Mouse (Mus musculus) heart, adult 9 months (tissue): Measurements from ENCODE around the gene Klhl21.

Experiments
- DNase-seq, 2 experiments: peaks; one replicate each; pipeline ENCODE4 v3.0.0; 2022; ENCODE audit warnings: low spot score in 2 of 2

Klhl21 gene

GRCm38 (mm10) chr4:151995371-151996172, 13.0 kb upstream of the Klhl21 start:
- no peak for DNase-seq

DNA sequence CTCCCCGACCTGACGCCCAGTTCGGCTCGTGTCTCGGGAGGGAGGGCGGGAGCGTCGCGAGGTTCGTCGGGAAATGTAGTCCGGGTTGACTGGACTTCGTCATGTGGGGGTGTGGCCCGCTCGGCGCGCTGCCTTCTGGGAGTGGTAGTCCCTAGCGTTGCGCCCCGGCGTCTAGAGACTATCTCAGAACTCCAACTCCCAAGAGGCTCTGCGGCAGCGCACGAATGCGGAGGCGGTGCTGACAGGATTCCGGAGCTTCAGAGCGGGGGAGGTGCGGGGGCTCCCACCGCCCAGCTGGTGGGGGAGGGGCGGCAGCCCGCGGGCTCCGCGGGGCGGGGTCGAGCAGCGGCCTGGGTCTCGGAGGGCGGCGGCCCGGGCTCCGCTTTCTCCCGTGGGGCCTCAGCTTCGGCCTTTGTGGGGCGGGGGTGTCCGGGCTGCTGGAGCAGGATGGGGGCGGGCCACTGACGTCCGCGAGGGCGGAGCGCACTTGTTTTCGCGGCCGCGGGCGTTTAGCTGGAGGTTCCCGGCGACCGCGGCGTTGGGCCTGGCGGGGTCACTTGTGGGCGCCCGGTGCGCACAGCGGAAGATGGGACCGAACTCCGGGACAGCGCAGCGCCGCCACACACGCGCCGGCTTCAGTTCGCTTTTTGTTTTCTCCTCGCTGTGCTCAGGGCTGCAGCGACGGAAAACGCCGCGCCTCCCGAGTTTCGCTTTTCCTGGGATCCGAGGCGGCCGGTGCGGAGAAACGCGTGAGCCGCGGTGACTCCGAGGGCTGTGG, 12.2 kb upstream of the Klhl21 start, which contains the start of gene Phf13:
Gene Phf13 (minus strand): TSS at position 86 of the 778 bp plus-strand sequence.
- DNase-seq = peak; percentile 96 to 99

DNA sequence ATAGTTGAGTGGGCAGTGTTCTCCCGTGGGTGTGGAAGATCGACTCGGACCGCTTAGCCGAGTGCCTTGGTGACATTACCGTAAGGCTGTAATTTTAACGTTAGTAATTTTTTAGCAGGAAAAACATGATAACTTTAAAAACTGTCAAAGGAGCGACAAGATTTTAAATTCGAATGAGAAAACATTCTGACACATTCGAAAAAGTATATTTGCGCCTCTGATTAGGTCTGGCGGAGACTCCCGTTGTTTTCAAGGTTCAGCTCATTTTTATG, 11.7 kb upstream of the Klhl21 start:
- no peak for DNase-seq

- DNase-seq = no peak
Measured at GRCm38 (mm10) chr4:151997701-151998100, 10.9 kb upstream of the Klhl21 start.

GRCm38 (mm10) chr4:151999481-151999880, 9.1 kb upstream of the Klhl21 start:
- no peak for DNase-seq

DNA sequence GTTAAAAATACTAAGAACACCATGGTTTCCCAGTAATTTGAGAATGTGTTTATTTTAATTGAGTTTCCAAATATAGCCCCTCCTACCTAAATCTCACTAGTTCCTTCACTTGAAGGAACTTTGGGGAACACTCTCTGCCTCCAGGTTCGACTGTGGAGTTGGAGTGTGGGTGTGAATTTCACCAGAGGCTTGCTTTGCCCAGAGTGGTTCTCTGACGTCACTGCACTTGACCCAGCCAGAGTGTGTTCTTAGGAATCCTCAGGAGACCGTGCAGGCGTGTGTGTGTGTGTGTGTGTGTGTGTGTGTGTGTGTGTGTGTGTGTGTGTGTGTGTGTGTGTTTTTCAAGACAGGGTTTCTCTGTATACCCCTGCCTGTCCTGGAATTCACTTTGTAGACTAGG, 7.7 kb upstream of the Klhl21 start:
- no peak for DNase-seq

- no peak for DNase-seq
Measured at GRCm38 (mm10) chr4:152001335-152001734, 7.3 kb upstream of the Klhl21 start.

- no peak for DNase-seq
Measured at GRCm38 (mm10) chr4:152002063-152002462, 6.5 kb upstream of the Klhl21 start.

GRCm38 (mm10) chr4:152006137-152006536, 2.5 kb upstream of the Klhl21 start:
- DNase-seq = no peak

- DNase-seq = no peak
Measured at GRCm38 (mm10) chr4:152006812-152007211, 1.8 kb upstream of the Klhl21 start.

GRCm38 (mm10) chr4:152007481-152008147, 989 bp upstream of the Klhl21 start:
- DNase-seq = peak; percentile 46 to 54

DNA sequence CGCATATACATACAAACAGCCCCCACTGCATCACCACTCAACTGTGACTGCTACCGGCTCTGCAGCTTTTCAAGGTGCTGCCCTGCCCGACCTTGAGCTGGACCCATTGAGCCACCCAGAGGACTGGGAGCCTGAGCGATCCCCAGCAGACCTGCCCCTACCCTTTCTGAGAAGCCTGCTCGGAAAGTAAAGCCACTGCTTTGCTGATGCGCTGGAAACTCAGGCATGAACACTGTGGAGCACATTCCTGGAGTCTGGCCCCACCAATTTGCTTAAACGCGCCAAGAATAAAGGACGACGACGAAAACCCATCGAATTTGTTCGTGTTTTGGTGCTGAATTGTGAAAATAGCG, 479 bp upstream of the Klhl21 start:
- DNase-seq = no peak

- no peak for DNase-seq
Measured at GRCm38 (mm10) chr4:152009076-152010051, 761 bp downstream of the Klhl21 start.

DNA sequence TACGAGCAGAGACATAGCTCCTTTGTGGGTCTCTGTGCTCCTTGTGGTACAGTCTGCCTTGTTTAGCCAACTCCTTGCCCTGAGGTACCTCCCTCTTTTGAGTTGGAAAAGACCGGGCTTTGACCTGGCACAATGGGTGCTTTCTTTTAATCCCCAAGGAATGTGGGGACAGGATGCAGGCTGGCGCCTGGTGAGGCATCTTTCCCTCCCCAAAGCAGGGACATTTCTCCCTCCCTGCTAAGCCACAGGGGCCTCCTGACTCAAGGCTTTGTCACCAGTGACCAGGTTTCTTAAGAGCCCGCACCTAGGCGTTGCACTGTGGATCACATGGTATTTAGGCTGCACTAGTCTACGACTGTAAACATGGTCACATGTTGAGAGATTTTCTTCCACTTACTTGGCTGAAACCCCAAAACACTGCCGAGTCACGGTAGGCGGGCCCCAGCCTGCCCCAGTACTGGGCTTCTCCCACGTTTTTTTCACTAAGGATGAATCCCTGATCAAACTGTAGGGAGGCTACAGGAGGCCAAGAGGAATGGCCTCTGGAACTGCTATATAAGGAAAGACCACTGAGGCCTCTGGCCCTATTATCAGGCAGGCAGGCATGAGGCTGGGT, 1.6 kb downstream of the Klhl21 start:
- DNase-seq = peak; percentile 68 to 73

DNA sequence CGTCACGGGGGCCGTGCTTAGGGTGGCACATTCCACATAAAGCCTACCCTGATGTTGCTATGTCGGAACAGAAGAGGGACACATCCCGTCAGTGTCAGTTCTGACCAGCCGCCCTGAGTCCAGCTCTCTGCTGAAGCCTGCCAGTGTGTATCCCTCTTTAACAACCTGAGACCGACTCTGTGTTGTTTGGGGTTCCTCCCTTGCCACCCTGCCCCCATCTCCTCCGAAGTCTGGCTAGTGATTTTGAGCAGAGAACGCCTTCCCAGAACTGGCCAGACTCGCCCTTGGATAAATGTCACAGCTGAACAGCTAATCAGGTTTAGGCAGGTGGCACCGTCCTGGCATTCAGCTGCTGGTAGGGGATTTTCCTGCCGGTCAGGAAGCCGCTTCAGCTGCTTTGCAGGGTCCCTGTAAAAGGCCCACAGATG, 2.1 kb downstream of the Klhl21 start:
- DNase-seq = no peak

- peak in 1 of 2 experiments; percentile 24 for DNase-seq
Measured at GRCm38 (mm10) chr4:152011171-152011760, 2.7 kb downstream of the Klhl21 start.

- DNase-seq = no peak
Measured at GRCm38 (mm10) chr4:152012109-152012508, 3.5 kb downstream of the Klhl21 start.

GRCm38 (mm10) chr4:152013036-152013813, 4.6 kb downstream of the Klhl21 start:
- DNase-seq = peak; percentile 73 to 82

GRCm38 (mm10) chr4:152019073-152019472, 10.5 kb downstream of the Klhl21 start:
- DNase-seq = no peak

DNA sequence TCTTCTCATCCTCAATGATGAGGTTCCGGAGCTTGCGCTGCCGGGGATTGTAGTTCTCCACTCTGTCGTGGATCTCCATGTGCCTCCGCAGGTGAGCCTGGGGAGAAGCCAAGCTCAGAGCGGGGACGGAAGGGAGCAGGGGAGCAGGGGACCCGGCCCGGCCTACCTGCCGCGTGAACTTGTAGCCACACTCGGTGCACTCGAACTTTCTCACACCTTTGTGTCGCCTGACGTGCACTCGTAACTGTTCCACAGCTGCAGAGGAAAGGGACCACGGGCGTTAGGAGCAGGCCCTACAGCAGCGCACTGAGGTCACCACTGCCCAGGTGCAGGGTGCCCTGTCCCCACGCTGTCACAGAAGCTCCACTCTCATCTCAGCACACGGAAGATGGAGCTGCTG, 11.4 kb downstream of the Klhl21 start:
- no peak for DNase-seq
